Mouse (Mus musculus) MEL (cell line): Measurements from ENCODE around the gene Gnb3. TPM values are rescaled to one million over a fixed set of nuclear protein-coding genes. Genes with fewer than 3 reads are reported as not detected.

ENCODE experiments used
- DNase-seq: peaks from one replicate; pipeline ENCODE4 v3.0.0; 2011; ENCODE audit warnings: low read depth, low spot score
- H3K27ac ChIP-seq: 2 replicates; pipeline ENCODE4 v1.5.1; 2012; ENCODE audit warnings: low read depth, mild to moderate bottlenecking, control low read depth, low read length, moderate library complexity; ENCODE audit not compliant: control insufficient read depth
- H3K27me3 ChIP-seq, 2 experiments: fragments of 150-350 bp in 1 of 2; sonication (generic) in 1 of 2; 2 replicates each; pipeline ENCODE4 v1.6.1; 2012; ENCODE audit warnings: low read length in 2 of 2, mild to moderate bottlenecking in 2 of 2, improper control_type of control experiment in 1 of 2, moderate library complexity in 1 of 2; ENCODE audit not compliant: insufficient read depth in 2 of 2, control insufficient read depth in 1 of 2
- H3K36me3 ChIP-seq, 2 experiments: 2 replicates each; pipeline ENCODE4 v1.6.1; 2012 to 2014; ENCODE audit warnings: low read length in 2 of 2, improper control_type of control experiment in 1 of 2, inconsistent platforms in 1 of 2, mild to moderate bottlenecking in 1 of 2; ENCODE audit not compliant: insufficient read depth in 2 of 2, control insufficient read depth in 1 of 2
- H3K4me1 ChIP-seq, 2 experiments: fragments of 150-350 bp in 1 of 2; sonication (generic) in 1 of 2; 2 replicates each; pipeline ENCODE4 v1.6.1; 2012; ENCODE audit warnings: low read length in 2 of 2, improper control_type of control experiment in 1 of 2, mild to moderate bottlenecking in 1 of 2; ENCODE audit not compliant: insufficient read depth in 2 of 2, control insufficient read depth in 1 of 2
- H3K4me3 ChIP-seq, 2 experiments: fragments of 150-350 bp in 1 of 2; sonication (generic) in 1 of 2; 2 replicates each; pipeline ENCODE4 v1.5.1; 2012; ENCODE audit warnings: low read depth in 2 of 2, low read length in 2 of 2, mild to moderate bottlenecking in 2 of 2, moderate library complexity in 2 of 2, control low read depth in 1 of 2, improper control_type of control experiment in 1 of 2; ENCODE audit not compliant: control insufficient read depth in 1 of 2, insufficient read depth in 1 of 2
- H3K79me2 ChIP-seq: 2 replicates; pipeline ENCODE4 v1.6.1; 2012; ENCODE audit warnings: mild to moderate bottlenecking, low read length, moderate library complexity; ENCODE audit not compliant: control insufficient read depth, poor library complexity, insufficient read depth
- H3K9ac ChIP-seq: 2 replicates; pipeline ENCODE4 v1.6.1; 2012; ENCODE audit warnings: low read depth, mild to moderate bottlenecking, control low read depth, low read length, moderate library complexity; ENCODE audit not compliant: control insufficient read depth, poor library complexity, severe bottlenecking
- H3K9me3 ChIP-seq: fragments of 150-350 bp; sonication (generic); replicated peaks from 2 replicates; pipeline ENCODE4 v1.6.1; 2012; ENCODE audit warnings: mild to moderate bottlenecking, low read length, improper control_type of control experiment, moderate library complexity; ENCODE audit not compliant: insufficient read depth
- CHD2 ChIP-seq: IDR thresholded peaks from 2 replicates; pipeline ENCODE4 v1.6.1; 2011; ENCODE audit warnings: low read length, improper control_type of control experiment
- CTCF ChIP-seq, 3 experiments: IDR thresholded peaks in 2 of 3; conservative IDR thresholded peaks in 1 of 3; 2 replicates each; pipeline ENCODE4 v1.5.1; 2011 to 2012; ENCODE audit warnings: low read length in 3 of 3, low read depth in 2 of 3, mild to moderate bottlenecking in 2 of 3, improper control_type of control experiment in 1 of 3, inconsistent platforms in 1 of 3, mixed read lengths in 1 of 3, moderate library complexity in 1 of 3; ENCODE audit not compliant: control insufficient read depth in 1 of 3, insufficient read depth in 1 of 3, poor library complexity in 1 of 3, severe bottlenecking in 1 of 3
- GABPA ChIP-seq: IDR thresholded peaks from 2 replicates; pipeline ENCODE4 v1.6.1; 2012; ENCODE audit warnings: low read depth, mild to moderate bottlenecking, inconsistent platforms, low read length, improper control_type of control experiment, moderate library complexity
- MAFK ChIP-seq: IDR thresholded peaks from 2 replicates; pipeline ENCODE4 v1.6.1; 2011; ENCODE audit warnings: low read depth, mild to moderate bottlenecking, low read length, improper control_type of control experiment, borderline replicate concordance
- MEF2A ChIP-seq: IDR thresholded peaks from 2 replicates; pipeline ENCODE4 v1.6.1; 2014; ENCODE audit warnings: low read depth, mild to moderate bottlenecking, inconsistent platforms, low read length, improper control_type of control experiment; ENCODE audit not compliant: poor library complexity, insufficient replicate concordance, severe bottlenecking; ENCODE audit errors: extremely low read depth
- MYC ChIP-seq: IDR thresholded peaks from 2 replicates; pipeline ENCODE4 v1.6.1; 2011; ENCODE audit warnings: low read depth, mild to moderate bottlenecking, low read length, improper control_type of control experiment, moderate library complexity
- NRF1 ChIP-seq: IDR thresholded peaks from 2 replicates; pipeline ENCODE4 v1.6.1; 2014; ENCODE audit warnings: low read depth, mild to moderate bottlenecking, inconsistent platforms, low read length, improper control_type of control experiment, moderate library complexity; ENCODE audit not compliant: poor library complexity, insufficient read depth, severe bottlenecking
- RCOR1 ChIP-seq: IDR thresholded peaks from 2 replicates; pipeline ENCODE4 v1.6.1; 2012; ENCODE audit warnings: low read depth, mild to moderate bottlenecking, inconsistent platforms, low read length, improper control_type of control experiment
- SMC3 ChIP-seq: IDR thresholded peaks from 2 replicates; pipeline ENCODE4 v1.6.1; 2011; ENCODE audit warnings: low read depth, low read length, improper control_type of control experiment
- TAL1 ChIP-seq: IDR thresholded peaks from 2 replicates; pipeline ENCODE4 v1.6.1; 2012; ENCODE audit warnings: mild to moderate bottlenecking, inconsistent platforms, low read length, moderate library complexity, mixed read lengths
- TCF12 ChIP-seq: IDR thresholded peaks from 2 replicates; pipeline ENCODE4 v1.6.1; 2014; ENCODE audit warnings: low read depth, mild to moderate bottlenecking, inconsistent platforms, low read length, improper control_type of control experiment, moderate library complexity
- USF1 ChIP-seq: IDR thresholded peaks from 2 replicates; pipeline ENCODE4 v1.6.1; 2014; ENCODE audit warnings: low read depth, mild to moderate bottlenecking, inconsistent platforms, low read length, improper control_type of control experiment, moderate library complexity
- ZC3H11A ChIP-seq: IDR thresholded peaks from 2 replicates; pipeline ENCODE4 v1.6.1; 2012; ENCODE audit warnings: low read depth, mild to moderate bottlenecking, inconsistent platforms, low read length, improper control_type of control experiment
- ZKSCAN1 ChIP-seq: IDR thresholded peaks from 2 replicates; pipeline ENCODE4 v1.6.1; 2012; ENCODE audit warnings: low read depth, mild to moderate bottlenecking, inconsistent platforms, low read length, improper control_type of control experiment, moderate library complexity
- ZMIZ1 ChIP-seq: IDR thresholded peaks from 2 replicates; pipeline ENCODE4 v1.6.1; 2012; ENCODE audit warnings: low read depth, mild to moderate bottlenecking, inconsistent platforms, low read length, improper control_type of control experiment, moderate library complexity
- ZNF384 ChIP-seq: IDR thresholded peaks from 2 replicates; pipeline ENCODE4 v1.6.1; 2012; ENCODE audit warnings: low read depth, mild to moderate bottlenecking, inconsistent platforms, low read length, improper control_type of control experiment
- polyA plus RNA-seq, 2 experiments: library from polyadenylated mRNA; stranded (reverse) in 1 of 2; unstranded in 1 of 2; fragments of >175 nt in 1 of 2; fragments of >200 nt in 1 of 2; gene quantifications; 2 replicates each; pipeline versions ENCODE4 v1.2.1 to v1.2.4; 2012; ENCODE audit warnings: low replicate concordance in 2 of 2, low read depth in 1 of 2; ENCODE audit not compliant: insufficient read length in 2 of 2, insufficient read depth in 1 of 2, missing spikeins in 1 of 2
- total RNA-seq: library from RNA; depleted of rRNA; stranded (reverse); fragments of 300-350 nt; gene quantifications from 2 replicates; pipeline ENCODE4 v1.2.3, GENCODE M21; 2012

The Gnb3 gene
- total and polyA plus RNA-seq, 3 experiments, result 0.08 to 0.21 TPM; not detected in 1

GRCm38 (mm10) chr6:124881821-124882220, 41.7 kb upstream of the Gnb3 start:
- Histone ChIP-seq H3K4me3 (no peak overlapping the region), H3K27ac (no peak overlapping the region), H3K9me3 (no peaks in the 10 kb centered on the region), H3K79me2 (no peaks in the 10 kb centered on the region), H3K27me3 (peaks cover 8 to 9% of the 10 kb centered on the region in 2 experiments), H3K4me1 (no peaks in the 10 kb centered on the region), H3K36me3 (no peaks in the 10 kb centered on the region), H3K9ac (no peak overlapping the region)
- TF ChIP-seq ZKSCAN1 (no peak), RCOR1 (no peak), CTCF (IDR thresholded peaks at IDR 0.05 in 2 of 3, conservative IDR thresholded peaks at IDR 0.05 in 1 of 3; ENCODE audit: control insufficient read depth in 1 of 3, insufficient read depth in 1 of 3, low read depth in 2 of 3, low read length in 3 of 3, poor library complexity in 1 of 3, severe bottlenecking in 1 of 3) (no peak), MAFK (no peak), ZNF384 (no peak)
- DNase-seq, result no peak

- no peaks in the 10 kb centered on the region for H3K9me3 ChIP-seq
- H3K4me3 ChIP-seq, result no peak overlapping the region
- DNase-seq, result no peak
- H3K79me2 ChIP-seq, result no peaks in the 10 kb centered on the region
- TF ChIP-seq MYC (no peak), GABPA (no peak), CHD2 (no peak), ZKSCAN1 (no peak), MEF2A (no peak), TCF12 (no peak), TAL1 (no peak), RCOR1 (no peak), NRF1 (no peak), ZMIZ1 (no peak), ZC3H11A (no peak)
- TF ChIP-seq, all 39 proteins: peak for 0
- no peak overlapping the region for H3K27ac ChIP-seq
- H3K36me3 ChIP-seq, result no peaks in the 10 kb centered on the region
- no peaks in the 10 kb centered on the region for H3K4me1 ChIP-seq
- H3K27me3 ChIP-seq, result peaks cover 13% of the 10 kb centered on the region in 2 experiments
- no peak overlapping the region for H3K9ac ChIP-seq
Measured at GRCm38 (mm10) chr6:124879390-124879789, 39.3 kb upstream of the Gnb3 start.

GRCm38 (mm10) chr6:124874348-124874747, 34.3 kb upstream of the Gnb3 start:
- H3K27me3 ChIP-seq, result peaks cover 30 to 34% of the 10 kb centered on the region in 2 experiments

More at GRCm38 (mm10) chr6:124874348-124874747, 34.3 kb upstream of the Gnb3 start:
- Histone ChIP-seq H3K79me2 (no peaks in the 10 kb centered on the region), H3K4me3 (no peak overlapping the region), H3K27ac (no peak overlapping the region), H3K4me1 (no peaks in the 10 kb centered on the region), H3K9me3 (no peaks in the 10 kb centered on the region), H3K9ac (no peak overlapping the region), H3K36me3 (no peaks in the 10 kb centered on the region)
- TF ChIP-seq GABPA (no peak), USF1 (no peak), SMC3 (no peak)
- no peak for DNase-seq
